Mouse (Mus musculus) MEL (cell line): ENCODE results near the gene Rxfp4. TPM values are rescaled to one million over a fixed set of nuclear protein-coding genes. Genes with fewer than 3 reads are reported as not detected.
A peak's percentile ranks its signal among the peaks of the same experiment; 100 is the strongest.

ENCODE experiments used
- DNase-seq: peaks from one replicate; pipeline ENCODE4 v3.0.0; 2011; ENCODE audit warnings: low read depth, low spot score
- H3K27ac ChIP-seq: 2 replicates; pipeline ENCODE4 v1.5.1; 2012; ENCODE audit warnings: low read depth, mild to moderate bottlenecking, control low read depth, low read length, moderate library complexity; ENCODE audit not compliant: control insufficient read depth
- H3K27me3 ChIP-seq, 2 experiments: fragments of 150-350 bp in 1 of 2; sonication (generic) in 1 of 2; 2 replicates each; pipeline ENCODE4 v1.6.1; 2012; ENCODE audit warnings: low read length in 2 of 2, mild to moderate bottlenecking in 2 of 2, improper control_type of control experiment in 1 of 2, moderate library complexity in 1 of 2; ENCODE audit not compliant: insufficient read depth in 2 of 2, control insufficient read depth in 1 of 2
- H3K36me3 ChIP-seq, 2 experiments: 2 replicates each; pipeline ENCODE4 v1.6.1; 2012 to 2014; ENCODE audit warnings: low read length in 2 of 2, improper control_type of control experiment in 1 of 2, inconsistent platforms in 1 of 2, mild to moderate bottlenecking in 1 of 2; ENCODE audit not compliant: insufficient read depth in 2 of 2, control insufficient read depth in 1 of 2
- H3K4me1 ChIP-seq, 2 experiments: fragments of 150-350 bp in 1 of 2; sonication (generic) in 1 of 2; 2 replicates each; pipeline ENCODE4 v1.6.1; 2012; ENCODE audit warnings: low read length in 2 of 2, improper control_type of control experiment in 1 of 2, mild to moderate bottlenecking in 1 of 2; ENCODE audit not compliant: insufficient read depth in 2 of 2, control insufficient read depth in 1 of 2
- H3K4me3 ChIP-seq, 2 experiments: fragments of 150-350 bp in 1 of 2; sonication (generic) in 1 of 2; 2 replicates each; pipeline ENCODE4 v1.5.1; 2012; ENCODE audit warnings: low read depth in 2 of 2, low read length in 2 of 2, mild to moderate bottlenecking in 2 of 2, moderate library complexity in 2 of 2, control low read depth in 1 of 2, improper control_type of control experiment in 1 of 2; ENCODE audit not compliant: control insufficient read depth in 1 of 2, insufficient read depth in 1 of 2
- H3K79me2 ChIP-seq: 2 replicates; pipeline ENCODE4 v1.6.1; 2012; ENCODE audit warnings: mild to moderate bottlenecking, low read length, moderate library complexity; ENCODE audit not compliant: control insufficient read depth, poor library complexity, insufficient read depth
- H3K9ac ChIP-seq: 2 replicates; pipeline ENCODE4 v1.6.1; 2012; ENCODE audit warnings: low read depth, mild to moderate bottlenecking, control low read depth, low read length, moderate library complexity; ENCODE audit not compliant: control insufficient read depth, poor library complexity, severe bottlenecking
- H3K9me3 ChIP-seq: fragments of 150-350 bp; sonication (generic); replicated peaks from 2 replicates; pipeline ENCODE4 v1.6.1; 2012; ENCODE audit warnings: mild to moderate bottlenecking, low read length, improper control_type of control experiment, moderate library complexity; ENCODE audit not compliant: insufficient read depth
- BHLHE40 ChIP-seq: IDR thresholded peaks from 2 replicates; pipeline ENCODE4 v1.6.1; 2012; ENCODE audit warnings: low read depth, mild to moderate bottlenecking, inconsistent platforms, low read length, improper control_type of control experiment, borderline replicate concordance
- CHD1 ChIP-seq: IDR thresholded peaks from 2 replicates; pipeline ENCODE4 v1.6.1; 2012; ENCODE audit warnings: low read depth, mild to moderate bottlenecking, inconsistent platforms, low read length, improper control_type of control experiment
- E2F4 ChIP-seq: IDR thresholded peaks from 2 replicates; pipeline ENCODE4 v1.6.1; 2011; ENCODE audit warnings: low read depth, low read length, improper control_type of control experiment, borderline replicate concordance
- EP300 ChIP-seq, 2 experiments: IDR thresholded peaks; 2 replicates each; pipeline ENCODE4 v1.6.1; 2011; ENCODE audit warnings: improper control_type of control experiment in 2 of 2, low read length in 2 of 2, low read depth in 1 of 2, mild to moderate bottlenecking in 1 of 2
- GATA1 ChIP-seq: IDR thresholded peaks from 2 replicates; pipeline ENCODE4 v1.6.1; 2011; ENCODE audit warnings: low read depth, low read length, improper control_type of control experiment
- HCFC1 ChIP-seq: IDR thresholded peaks from 2 replicates; pipeline ENCODE4 v1.6.1; 2012; ENCODE audit warnings: low read depth, mild to moderate bottlenecking, inconsistent platforms, low read length, improper control_type of control experiment, moderate library complexity
- MYB ChIP-seq: IDR thresholded peaks from 2 replicates; pipeline ENCODE4 v1.6.1; 2011; ENCODE audit warnings: mild to moderate bottlenecking, low read depth, low read length, improper control_type of control experiment
- NELFE ChIP-seq: IDR thresholded peaks from 2 replicates; pipeline ENCODE4 v1.6.1; 2011; ENCODE audit warnings: low read depth, low read length, improper control_type of control experiment
- NRF1 ChIP-seq: IDR thresholded peaks from 2 replicates; pipeline ENCODE4 v1.6.1; 2014; ENCODE audit warnings: low read depth, mild to moderate bottlenecking, inconsistent platforms, low read length, improper control_type of control experiment, moderate library complexity; ENCODE audit not compliant: poor library complexity, insufficient read depth, severe bottlenecking
- POLR2A ChIP-seq, 2 experiments: IDR thresholded peaks; 2 replicates each; pipeline ENCODE4 v1.6.1; 2011 to 2012; ENCODE audit warnings: low read length in 2 of 2, mild to moderate bottlenecking in 2 of 2, control low read depth in 1 of 2, improper control_type of control experiment in 1 of 2, low read depth in 1 of 2, moderate library complexity in 1 of 2; ENCODE audit not compliant: control insufficient read depth in 1 of 2, insufficient read depth in 1 of 2, poor library complexity in 1 of 2
- POLR2AphosphoS2 ChIP-seq: IDR thresholded peaks from 2 replicates; pipeline ENCODE4 v1.6.1; 2011; ENCODE audit warnings: low read length, improper control_type of control experiment
- POLR2AphosphoS5 ChIP-seq: IDR thresholded peaks from 2 replicates; pipeline ENCODE4 v1.6.1; 2012; ENCODE audit warnings: low read depth, borderline replicate concordance, mild to moderate bottlenecking, inconsistent platforms, low read length, moderate library complexity, mixed read lengths
- RCOR1 ChIP-seq: IDR thresholded peaks from 2 replicates; pipeline ENCODE4 v1.6.1; 2012; ENCODE audit warnings: low read depth, mild to moderate bottlenecking, inconsistent platforms, low read length, improper control_type of control experiment
- TCF12 ChIP-seq: IDR thresholded peaks from 2 replicates; pipeline ENCODE4 v1.6.1; 2014; ENCODE audit warnings: low read depth, mild to moderate bottlenecking, inconsistent platforms, low read length, improper control_type of control experiment, moderate library complexity
- USF1 ChIP-seq: IDR thresholded peaks from 2 replicates; pipeline ENCODE4 v1.6.1; 2014; ENCODE audit warnings: low read depth, mild to moderate bottlenecking, inconsistent platforms, low read length, improper control_type of control experiment, moderate library complexity
- USF2 ChIP-seq, 2 experiments: IDR thresholded peaks; 2 replicates each; pipeline ENCODE4 v1.6.1; 2011 to 2012; ENCODE audit warnings: improper control_type of control experiment in 2 of 2, low read length in 2 of 2, borderline replicate concordance in 1 of 2, inconsistent platforms in 1 of 2, low read depth in 1 of 2, mild to moderate bottlenecking in 1 of 2; ENCODE audit not compliant: insufficient read depth in 1 of 2
- ZKSCAN1 ChIP-seq: IDR thresholded peaks from 2 replicates; pipeline ENCODE4 v1.6.1; 2012; ENCODE audit warnings: low read depth, mild to moderate bottlenecking, inconsistent platforms, low read length, improper control_type of control experiment, moderate library complexity
- polyA plus RNA-seq, 2 experiments: library from polyadenylated mRNA; stranded (reverse) in 1 of 2; unstranded in 1 of 2; fragments of >175 nt in 1 of 2; fragments of >200 nt in 1 of 2; gene quantifications; 2 replicates each; pipeline versions ENCODE4 v1.2.1 to v1.2.4; 2012; ENCODE audit warnings: low replicate concordance in 2 of 2, low read depth in 1 of 2; ENCODE audit not compliant: insufficient read length in 2 of 2, insufficient read depth in 1 of 2, missing spikeins in 1 of 2
- total RNA-seq: library from RNA; depleted of rRNA; stranded (reverse); fragments of 300-350 nt; gene quantifications from 2 replicates; pipeline ENCODE4 v1.2.3, GENCODE M21; 2012

The Rxfp4 gene
- total and polyA plus RNA-seq, 3 experiments: 0.06 to 0.08 TPM; not detected in 1

DNA sequence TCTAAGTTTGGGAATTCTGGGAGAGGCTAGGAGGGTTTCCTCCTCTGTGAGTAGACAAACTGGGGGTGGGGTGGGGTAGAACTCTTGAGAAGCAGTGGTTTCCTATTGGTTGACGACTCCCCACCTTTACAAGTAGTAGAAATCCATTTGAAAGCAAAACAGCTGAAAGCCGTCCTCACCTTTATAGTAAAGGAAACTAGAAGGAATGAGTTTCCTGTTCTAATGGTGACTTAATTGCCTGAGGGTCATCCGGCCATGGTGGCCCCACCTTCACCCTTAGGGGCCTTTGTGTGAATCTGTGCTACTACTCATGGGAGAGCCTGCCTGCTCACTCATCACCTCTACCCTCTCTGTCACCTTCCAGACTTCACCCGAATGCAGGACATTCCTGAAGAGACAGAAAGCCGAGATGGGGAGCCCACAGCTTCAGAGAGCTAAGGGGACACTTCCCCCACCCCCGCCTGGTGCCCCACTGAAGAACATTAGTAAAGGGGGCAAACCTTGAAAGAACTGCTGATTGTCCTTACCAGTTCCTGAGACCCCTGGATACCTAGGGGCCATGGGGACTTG lies 6.4 kb downstream of the Rxfp4 start:
- TF ChIP-seq POLR2A (IDR thresholded peaks at IDR 0.05; ENCODE audit: control insufficient read depth in 1 of 2, insufficient read depth in 1 of 2, low read depth in 1 of 2, low read length in 2 of 2, poor library complexity in 1 of 2) (0 out of 4 replicates have a peak, but pooled peaks of 1 of the 2 experiments have one; percentile 12), POLR2AphosphoS5 (no peak), POLR2AphosphoS2 (0 out of 2 replicates have a peak, but pooled peaks have one; percentile 2), NRF1 (no peak)
- TF ChIP-seq, all 39 proteins: peak for 2
- Histone ChIP-seq H3K79me2 (no peaks in the 10 kb centered on the region), H3K9me3 (no peaks in the 10 kb centered on the region), H3K27ac (no peak overlapping the region), H3K9ac (no peak overlapping the region), H3K36me3 (peaks cover 7 to 41% of the 10 kb centered on the region in 2 experiments), H3K27me3 (no peaks in the 10 kb centered on the region), H3K4me1 (peaks cover 3 to 8% of the 10 kb centered on the region in 2 experiments), H3K4me3 (no peak overlapping the region)
- no peak for DNase-seq

GRCm38 (mm10) chr3:88645937-88646336 lies 7.0 kb downstream of the Rxfp4 start:
- H3K9me3 ChIP-seq: no peaks in the 10 kb centered on the region
- H3K79me2 ChIP-seq: no peaks in the 10 kb centered on the region
- H3K4me3 ChIP-seq: no peak overlapping the region
- peaks cover 2 to 43% of the 10 kb centered on the region in 2 experiments; a peak in 3 of 4 replicates for H3K36me3 ChIP-seq
- DNase-seq: no peak
- no peak for TF ChIP-seq NELFE
- TF ChIP-seq BHLHE40: no peak
- no peak for TF ChIP-seq USF1
- no peak for TF ChIP-seq USF2 (IDR thresholded peaks at IDR 0.05; ENCODE audit: borderline replicate concordance in 1 of 2, insufficient read depth in 1 of 2, low read depth in 1 of 2, low read length in 2 of 2)
- TF ChIP-seq TCF12: no peak
- TF ChIP-seq, all 39 proteins: peak for 0
- no peak overlapping the region for H3K9ac ChIP-seq
- H3K4me1 ChIP-seq: peaks cover 0 to 2% of the 10 kb centered on the region in 2 experiments; a peak in 2 of 4 replicates
- no peaks in the 10 kb centered on the region for H3K27me3 ChIP-seq
- no peak overlapping the region for H3K27ac ChIP-seq

DNA sequence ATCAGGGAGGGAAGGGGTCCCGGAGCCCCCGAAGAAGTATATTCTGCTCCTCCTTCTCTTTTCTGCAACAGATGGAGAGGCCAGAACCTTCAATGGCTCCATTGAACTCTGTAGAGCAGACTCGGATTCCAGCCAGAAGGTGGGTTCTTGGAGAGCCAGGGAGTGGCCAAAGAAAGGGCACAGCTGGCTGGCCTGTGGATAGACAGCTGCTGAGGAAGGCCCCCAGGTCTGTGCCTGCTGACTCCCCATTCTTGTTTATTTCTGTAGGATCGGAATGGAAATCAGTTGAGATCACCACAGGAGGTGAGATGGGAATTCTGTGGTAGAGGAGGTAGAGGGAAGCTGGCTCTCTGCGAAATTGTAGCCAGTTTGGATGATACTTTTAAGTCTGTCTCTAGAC lies 9.9 kb downstream of the Rxfp4 start:
- no peak for DNase-seq
- Histone ChIP-seq H3K36me3 (peaks cover 0 to 55% of the 10 kb centered on the region in 2 experiments; a peak in 2 of 4 replicates), H3K4me1 (no peaks in the 10 kb centered on the region), H3K9me3 (no peaks in the 10 kb centered on the region), H3K27ac (no peak overlapping the region), H3K79me2 (no peaks in the 10 kb centered on the region), H3K4me3 (no peak overlapping the region), H3K9ac (no peak overlapping the region), H3K27me3 (no peaks in the 10 kb centered on the region)
- no peak for TF ChIP-seq TCF12
- no peak for TF ChIP-seq NRF1
- no peak for TF ChIP-seq E2F4
- TF ChIP-seq RCOR1: no peak
- no peak for TF ChIP-seq HCFC1
- no peak for TF ChIP-seq MYB
- no peak for TF ChIP-seq EP300 (IDR thresholded peaks at IDR 0.05; ENCODE audit: low read depth in 1 of 2, low read length in 2 of 2)
- TF ChIP-seq CHD1: no peak
- no peak for TF ChIP-seq ZKSCAN1
- TF ChIP-seq USF1: no peak
- TF ChIP-seq GATA1: no peak
